Mouse (Mus musculus) heart, adult 2 months (tissue): ENCODE data around the gene Best1.

ENCODE experiments used
- CTCF ChIP-seq: fragments of 200-600 bp; IDR thresholded peaks from 2 replicates; pipeline ENCODE4 v1.8.1; 2022; ENCODE audit warnings: antibody characterized with exemption, mild to moderate bottlenecking, moderate library complexity
- EP300 ChIP-seq: fragments of 200-500 bp; IDR thresholded peaks from 2 replicates; pipeline ENCODE4 v1.6.1; 2011; ENCODE audit warnings: low read depth, low read length, control low read depth; ENCODE audit not compliant: insufficient read depth
- POLR2A ChIP-seq: fragments of 200-500 bp; IDR thresholded peaks from 2 replicates; pipeline ENCODE4 v1.6.1; 2011; ENCODE audit warnings: mild to moderate bottlenecking, low read depth, low read length, control low read depth; ENCODE audit not compliant: insufficient read depth

DNA sequence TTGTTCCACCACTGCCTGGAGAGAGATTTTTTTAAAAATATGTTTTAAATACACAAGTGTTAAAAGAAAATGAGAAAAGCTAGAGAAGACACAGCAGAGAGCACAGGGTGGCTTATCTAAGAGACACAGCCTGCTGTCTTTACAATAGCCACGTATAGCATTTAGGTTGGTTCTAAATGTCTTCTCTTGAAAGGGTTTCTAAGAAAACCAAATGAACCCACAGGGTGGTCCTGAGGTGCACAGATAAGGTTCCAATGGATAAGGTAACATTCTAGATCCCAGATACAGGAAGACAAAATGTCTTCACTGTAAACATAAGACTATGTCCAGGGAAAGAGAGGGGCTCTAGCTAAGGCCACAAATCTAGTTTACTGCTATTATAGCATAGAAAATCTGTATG lies 46.0 kb downstream of the Best1 start:
- TF ChIP-seq CTCF (no peak), POLR2A (no peak), EP300 (no peak)
